Mouse (Mus musculus) spleen, adult 12 weeks (tissue): Measurements from ENCODE around the gene Tcf3.

Experiments used
- DNase-seq: peaks from one replicate; pipeline ENCODE4 v3.0.0; 2022; ENCODE audit warnings: low spot score

The Tcf3 gene

GRCm38 (mm10) chr10:80406684-80407501 lies 26.6 kb downstream of the Tcf3 start, which contains the start of gene Uqcr11:
TSS of gene Uqcr11 (minus strand) at chr10:80406830.
- DNase-seq = peak; percentile 83

- no peak for DNase-seq
Measured at GRCm38 (mm10) chr10:80405481-80406173, 27.8 kb downstream of the Tcf3 start.

DNA sequence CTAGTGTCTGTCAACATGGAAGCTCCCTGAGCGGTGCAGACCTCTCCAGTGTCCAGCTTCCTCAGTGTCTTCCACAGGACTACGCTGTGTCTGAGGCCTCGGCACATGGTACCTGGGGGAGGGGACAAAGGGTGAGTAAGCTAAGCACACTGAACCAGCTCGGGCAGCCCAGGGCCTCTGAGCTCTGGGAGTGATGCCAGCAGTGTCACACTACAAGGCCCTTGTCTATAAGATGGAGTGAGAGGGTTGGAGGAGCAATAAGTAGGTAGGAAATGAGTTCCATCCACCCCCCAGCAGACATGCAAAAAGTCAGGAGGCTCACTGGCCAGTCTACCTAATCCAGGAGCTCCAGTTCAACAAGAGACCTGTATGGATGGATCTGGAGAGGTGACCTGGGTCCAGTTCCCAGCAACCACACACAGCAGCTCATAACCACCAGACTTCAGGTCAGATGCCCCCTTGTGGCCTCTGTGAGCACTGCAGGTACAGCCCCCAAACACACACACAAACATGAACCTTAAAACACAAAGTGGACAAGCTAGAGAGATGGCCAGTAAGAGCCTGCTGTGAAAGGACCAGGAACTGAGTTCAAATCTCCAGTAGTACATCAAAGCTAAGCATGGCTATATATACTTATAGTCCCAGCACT lies 30.3 kb downstream of the Tcf3 start:
- DNase-seq = no peak

- DNase-seq = no peak
Measured at GRCm38 (mm10) chr10:80400704-80401161, 32.7 kb downstream of the Tcf3 start.

GRCm38 (mm10) chr10:80399973-80400703 lies 33.3 kb downstream of the Tcf3 start:
- no peak for DNase-seq

GRCm38 (mm10) chr10:80399191-80399972 lies 34.1 kb downstream of the Tcf3 start, which contains the start of gene Mbd3:
TSS of gene Mbd3 (minus strand) at chr10:80399550.
- peak; percentile 98 for DNase-seq

GRCm38 (mm10) chr10:80398719-80399190 lies 34.7 kb downstream of the Tcf3 start:
- DNase-seq = peak; percentile 97

GRCm38 (mm10) chr10:80398174-80398535 lies 35.3 kb downstream of the Tcf3 start:
- DNase-seq = no peak

DNA sequence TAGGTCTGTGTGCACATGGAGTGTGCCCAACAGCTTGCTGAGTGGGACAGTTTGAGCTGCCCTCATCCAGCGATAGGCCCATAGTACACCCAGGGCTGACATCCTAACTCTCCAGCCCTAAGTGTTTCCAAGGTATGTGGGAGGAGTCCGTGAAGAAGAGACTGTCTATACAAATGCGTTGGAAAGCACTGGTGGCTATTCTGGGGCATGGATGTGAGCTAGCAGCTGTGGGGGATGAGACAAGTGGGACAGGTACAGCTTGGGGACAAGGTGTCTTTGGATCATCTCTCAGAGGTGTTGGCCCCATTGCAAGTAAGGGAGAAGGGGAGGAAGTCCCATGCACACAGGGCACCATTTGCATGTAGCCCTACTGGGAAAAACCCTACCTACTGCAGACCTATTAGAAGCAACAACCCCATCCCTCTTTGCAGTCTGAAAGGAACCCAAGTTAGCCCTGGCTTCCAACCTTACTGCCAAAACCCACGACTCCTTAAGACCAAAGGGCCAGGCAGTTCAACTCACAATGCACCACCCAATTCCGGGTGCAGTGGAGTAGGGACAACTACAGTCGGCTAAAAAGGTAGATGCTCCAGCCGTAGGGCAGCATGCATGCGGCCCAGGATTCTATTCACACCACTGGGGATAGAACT lies 35.8 kb downstream of the Tcf3 start:
- DNase-seq = no peak

- DNase-seq = no peak
Measured at GRCm38 (mm10) chr10:80396822-80397523, 36.5 kb downstream of the Tcf3 start.

DNA sequence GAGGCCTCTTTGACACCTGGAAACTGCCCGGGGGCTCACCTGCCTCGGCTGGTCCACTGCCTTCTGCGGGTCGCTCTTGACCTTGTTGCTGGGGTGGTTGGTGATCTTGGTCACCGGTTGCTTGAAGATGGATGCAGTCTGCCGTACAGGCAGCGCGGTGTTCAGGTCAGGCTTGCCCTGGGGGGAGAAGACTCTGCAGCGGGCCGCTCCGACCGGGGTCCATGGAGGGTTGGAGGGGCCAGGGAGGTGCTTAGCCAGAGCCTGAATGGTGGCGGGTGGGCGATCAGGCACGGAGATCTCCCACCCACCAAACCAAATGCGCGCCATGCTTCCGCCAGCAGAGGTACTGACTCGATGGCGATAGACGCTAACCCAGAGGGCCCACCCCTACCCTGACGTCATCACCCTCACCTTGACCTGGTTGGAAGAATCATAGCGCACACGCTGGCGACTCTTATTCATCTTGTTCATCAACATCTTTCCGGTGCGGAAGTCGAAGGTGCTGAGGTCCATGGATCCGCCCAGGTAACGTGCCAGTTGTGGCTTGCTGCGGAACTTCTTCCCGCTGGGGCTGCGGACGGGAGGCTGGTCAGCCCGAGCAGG lies 38.3 kb downstream of the Tcf3 start:
- no peak for DNase-seq

DNA sequence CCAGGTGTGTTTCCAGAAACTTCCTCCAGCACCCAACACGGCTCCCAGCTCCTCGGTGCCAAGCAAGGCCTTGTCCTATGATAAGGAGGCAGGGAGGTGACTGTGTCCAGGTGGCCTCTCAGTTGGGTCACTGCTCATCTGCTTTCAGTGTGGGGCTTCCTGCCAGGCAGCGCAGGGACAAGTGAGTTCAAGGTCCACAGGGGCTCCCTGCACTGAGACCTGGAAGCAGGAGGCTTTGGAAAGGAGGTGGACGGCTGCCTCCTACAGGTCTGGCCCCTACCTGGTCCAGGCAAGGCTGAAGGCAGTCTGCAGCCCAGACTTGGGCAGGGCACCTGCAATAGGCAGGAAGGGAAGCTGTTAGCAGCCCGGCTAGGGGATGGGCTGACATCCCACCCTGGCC lies 40.8 kb downstream of the Tcf3 start:
- no peak for DNase-seq

DNA sequence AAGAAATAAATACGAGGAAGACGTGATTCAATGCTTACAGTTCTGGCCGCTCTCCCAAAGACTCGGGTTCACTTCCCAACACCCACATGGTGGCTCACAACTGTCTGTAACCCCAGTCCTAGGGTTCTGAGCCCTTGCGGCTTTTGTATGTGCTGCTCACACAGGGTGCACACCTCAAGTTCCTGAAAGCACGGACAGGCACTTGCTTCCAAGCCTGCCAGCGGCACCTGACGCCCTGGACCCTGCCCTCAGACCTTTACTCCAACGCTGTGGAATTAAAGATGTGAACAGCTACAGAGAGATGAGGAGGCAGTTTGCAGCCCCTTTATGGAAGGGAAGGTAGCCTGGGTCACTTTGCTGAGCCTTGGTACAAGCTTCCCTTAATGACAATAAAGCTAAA lies 42.8 kb downstream of the Tcf3 start:
- no peak for DNase-seq

GRCm38 (mm10) chr10:80389185-80389708 lies 44.2 kb downstream of the Tcf3 start:
- no peak for DNase-seq

- no peak for DNase-seq
Measured at GRCm38 (mm10) chr10:80388731-80389130, 44.7 kb downstream of the Tcf3 start.

- peak; percentile 63 for DNase-seq
Measured at GRCm38 (mm10) chr10:80387522-80387959, 45.9 kb downstream of the Tcf3 start, which contains the start of gene Mex3d. TSS of gene Mex3d (minus strand) at chr10:80387659.

DNA sequence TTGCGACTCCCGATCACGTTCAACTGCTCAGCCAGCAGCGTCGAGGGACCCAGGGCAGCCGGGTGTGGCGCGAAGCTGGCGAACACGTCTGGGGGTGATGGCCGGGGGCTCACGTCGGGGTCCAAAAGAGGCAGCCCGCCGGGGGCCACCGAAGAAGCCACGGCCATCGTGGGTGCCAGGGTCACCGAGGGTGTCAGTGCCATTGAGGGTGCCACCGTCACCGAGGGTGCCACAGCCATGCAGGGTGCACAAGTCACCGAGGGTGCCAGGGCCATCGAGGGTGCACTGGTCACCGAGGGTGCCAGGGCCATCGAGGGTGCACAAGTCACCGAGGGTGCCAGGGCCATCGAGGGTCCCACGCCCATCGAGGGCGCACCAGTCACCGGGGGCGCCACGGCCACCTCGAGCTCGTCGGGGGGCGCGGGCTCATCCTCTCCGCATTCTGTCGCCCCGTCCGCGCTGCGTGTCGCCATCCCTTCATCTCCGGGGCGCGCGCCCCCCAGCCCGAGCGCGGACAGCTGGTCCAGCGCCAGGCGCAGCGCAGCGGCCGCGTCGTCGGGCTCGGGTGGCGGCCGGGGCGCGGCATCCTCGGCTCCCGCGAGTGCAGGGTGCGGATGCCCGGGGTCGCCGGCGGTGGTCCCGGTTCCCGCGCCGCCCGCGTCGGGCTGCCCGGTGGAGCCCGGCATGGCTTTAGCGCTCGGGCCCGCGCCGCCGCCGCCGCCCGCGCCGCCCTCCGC lies 46.5 kb downstream of the Tcf3 start:
- no peak for DNase-seq
